Mouse (Mus musculus) cerebellum, adult 2 months (tissue): ENCODE results near the gene Prex1. TPM values are rescaled to one million over a fixed set of nuclear protein-coding genes. Genes with fewer than 3 reads are reported as not detected.

ENCODE experiments used
- DNase-seq, 2 experiments: peaks; one replicate each; pipeline ENCODE4 v3.0.0; 2021
- H3K27ac ChIP-seq: fragments of 200-500 bp; 2 replicates; pipeline ENCODE4 v1.5.1; 2012; ENCODE audit warnings: low read length, control low read depth, inconsistent platforms; ENCODE audit not compliant: insufficient read depth
- H3K27me3 ChIP-seq: fragments of 200-500 bp; 2 replicates; pipeline ENCODE4 v1.6.1; 2012; ENCODE audit warnings: inconsistent platforms, mild to moderate bottlenecking, low read length, moderate library complexity; ENCODE audit not compliant: control insufficient read depth, insufficient read depth
- H3K4me1 ChIP-seq: fragments of 200-500 bp; 2 replicates; pipeline ENCODE4 v1.6.1; 2011; ENCODE audit warnings: low read length; ENCODE audit not compliant: control insufficient read depth, insufficient read depth
- H3K4me3 ChIP-seq: fragments of 200-500 bp; replicated peaks from 2 replicates; pipeline ENCODE3; 2011; ENCODE audit warnings: mild to moderate bottlenecking, low read depth, low read length, control low read depth; ENCODE audit not compliant: insufficient read depth
- CTCF ChIP-seq: fragments of 200-500 bp; IDR thresholded peaks from 2 replicates; pipeline ENCODE4 v1.5.1; 2011; ENCODE audit warnings: low read depth, mild to moderate bottlenecking, control low read depth, low read length, moderate library complexity, borderline replicate concordance; ENCODE audit not compliant: insufficient read depth
- POLR2A ChIP-seq: fragments of 200-500 bp; IDR thresholded peaks from 2 replicates; pipeline ENCODE4 v1.6.1; 2011; ENCODE audit warnings: low read length, control low read depth, borderline replicate concordance; ENCODE audit not compliant: insufficient read depth
- WGBS: fragments of 180-500 bp; shearing (Covaris S2); methylation state at CpG from one replicate; pipeline ENCODE4 v1.1.7; 2018; 5-methylcytosine and 5-hydroxymethylcytosine counted together
- polyA plus RNA-seq: library from polyadenylated mRNA; depleted of rRNA; stranded (reverse); fragments of >200 nt; gene quantifications from 2 replicates; pipeline ENCODE4 v1.2.3, GENCODE M21; 2012

Gene Prex1
- polyA plus RNA-seq, 1 experiment = 70.1 TPM

DNA sequence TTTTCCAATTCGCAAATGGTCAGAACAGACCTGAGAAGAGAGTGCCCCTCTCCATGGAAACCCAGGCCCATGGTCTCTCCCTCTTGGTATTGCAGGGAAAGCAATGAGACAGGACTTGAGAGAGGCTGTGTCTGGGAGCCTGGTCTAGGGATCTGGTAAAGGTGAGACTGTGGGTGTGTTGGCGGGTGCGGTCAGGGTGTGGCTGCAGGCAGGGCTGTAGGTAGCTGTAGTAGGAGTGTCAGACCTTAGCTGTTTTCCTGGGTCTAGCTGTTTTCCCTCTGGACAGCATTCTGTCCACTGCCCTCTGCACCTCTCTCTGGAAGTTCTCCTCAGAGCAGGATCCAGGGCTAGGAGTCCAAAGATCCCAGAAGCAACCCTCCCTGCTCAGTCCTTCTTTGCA lies 141.3 kb downstream of the Prex1 start:
- 98% methylated on average over 3 of the region's 3 CpGs for WGBS
- Histone ChIP-seq H3K4me1 (no peaks in the 10 kb centered on the region), H3K27ac (no peak overlapping the region), H3K27me3 (no peaks in the 10 kb centered on the region), H3K4me3 (no peak overlapping the region)
- no peak for DNase-seq
- TF ChIP-seq CTCF (no peak), POLR2A (no peak)

- no peak for TF ChIP-seq POLR2A
- TF ChIP-seq CTCF = no peak
- H3K27me3 ChIP-seq = no peaks in the 10 kb centered on the region
- WGBS = 95% methylated on average over 9 of the region's 9 CpGs
- DNase-seq = no peak
- no peak overlapping the region for H3K4me3 ChIP-seq
- no peaks in the 10 kb centered on the region; the same call in 1 of the 2 replicates for H3K4me1 ChIP-seq
- no peak overlapping the region for H3K27ac ChIP-seq
These were observed 144.4 kb downstream of the Prex1 start for GRCm38 (mm10) chr2:166569182-166569581.

DNA sequence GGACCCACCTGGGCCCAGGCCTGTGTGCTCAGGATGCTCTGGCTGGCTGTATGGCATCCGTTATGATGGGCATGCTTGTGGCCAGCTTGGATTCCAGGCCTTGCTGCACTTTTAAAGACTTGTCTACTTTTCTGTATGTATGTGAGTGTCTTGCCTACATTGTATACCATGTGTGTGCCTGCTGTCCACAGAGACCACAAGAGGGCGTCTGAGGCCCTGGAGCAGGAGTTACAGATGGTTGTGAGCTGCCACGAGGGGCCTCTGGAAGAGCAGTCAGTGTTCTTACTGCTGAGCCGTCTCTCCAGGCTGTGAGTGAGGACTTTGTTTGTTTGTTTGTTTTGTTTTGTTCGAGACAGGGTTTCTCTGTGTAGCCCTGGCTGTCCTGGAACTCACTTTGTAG lies 148.1 kb downstream of the Prex1 start:
- Histone ChIP-seq H3K4me3 (no peak overlapping the region), H3K27ac (no peak overlapping the region), H3K4me1 (no peaks in the 10 kb centered on the region; the same call in 1 of the 2 replicates), H3K27me3 (no peaks in the 10 kb centered on the region)
- WGBS = 78% methylated on average over 5 of the region's 5 CpGs
- no peak for TF ChIP-seq CTCF
- no peak for TF ChIP-seq POLR2A
- DNase-seq = no peak

- WGBS = 7% methylated on average over 11 of the region's 11 CpGs
- TF ChIP-seq POLR2A = no peak
- peak; percentile 96 for TF ChIP-seq CTCF
- peak; percentile 20 to 48 for DNase-seq
- no peak overlapping the region for H3K4me3 ChIP-seq
- no peaks in the 10 kb centered on the region for H3K27me3 ChIP-seq
- H3K27ac ChIP-seq = no peak overlapping the region
- no peaks in the 10 kb centered on the region; the same call in 1 of the 2 replicates for H3K4me1 ChIP-seq
These were observed 149.2 kb downstream of the Prex1 start for GRCm38 (mm10) chr2:166564455-166564854.

- Histone ChIP-seq H3K4me3 (no peak overlapping the region), H3K4me1 (no peaks in the 10 kb centered on the region; the same call in 1 of the 2 replicates), H3K27ac (no peak overlapping the region), H3K27me3 (no peaks in the 10 kb centered on the region)
- 22% methylated on average over 6 of the region's 6 CpGs for WGBS
- DNase-seq = peak; percentile 58 to 72
- peak; percentile 79 for TF ChIP-seq CTCF
- TF ChIP-seq POLR2A = no peak
These were observed 149.7 kb downstream of the Prex1 start for GRCm38 (mm10) chr2:166563890-166564289.

DNA sequence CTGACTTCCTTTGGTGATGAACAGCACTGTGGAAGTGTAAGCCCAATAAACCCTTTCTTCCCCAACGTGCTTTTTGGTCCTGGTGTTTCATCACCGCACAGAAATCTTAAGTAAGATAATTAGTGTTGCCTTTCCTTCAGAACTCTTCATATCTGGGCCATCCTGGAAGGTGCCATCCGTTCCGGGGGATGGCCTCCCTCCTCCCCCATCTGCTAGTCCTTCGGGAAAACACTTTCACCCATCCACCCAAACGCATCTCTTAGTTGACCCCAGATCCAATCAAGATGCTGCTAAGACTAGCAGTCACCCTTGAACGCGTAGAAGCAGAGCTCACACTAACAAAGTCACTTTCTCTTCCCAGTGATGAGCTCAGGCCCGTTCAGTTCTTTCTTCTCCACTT lies 150.6 kb downstream of the Prex1 start:
- Histone ChIP-seq H3K27ac (no peak overlapping the region), H3K27me3 (no peaks in the 10 kb centered on the region), H3K4me1 (no peaks in the 10 kb centered on the region; the same call in 1 of the 2 replicates), H3K4me3 (no peak overlapping the region)
- peak in 1 of 2 experiments; percentile 17 for DNase-seq
- TF ChIP-seq CTCF (no peak), POLR2A (no peak)
- WGBS = 94% methylated on average over 9 of the region's 9 CpGs

DNA sequence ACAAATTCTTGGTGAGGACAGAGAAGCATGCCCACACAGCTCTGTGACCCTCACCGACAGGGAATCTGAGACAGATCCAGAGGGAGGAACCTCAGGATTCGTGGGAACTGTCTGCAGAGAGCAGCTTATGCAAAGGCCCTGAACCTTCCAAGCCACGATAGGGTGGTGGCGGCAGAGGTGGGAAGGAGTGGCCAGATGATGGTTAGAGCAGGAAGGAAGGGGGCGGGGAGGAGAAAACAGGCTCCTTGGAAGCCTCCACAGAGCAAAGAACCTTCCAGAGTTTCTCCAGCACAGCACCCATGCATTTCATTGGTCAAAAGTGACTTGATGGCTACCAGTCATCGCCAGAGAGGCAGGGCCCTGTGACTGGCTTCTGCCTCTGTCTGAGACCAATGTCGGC lies 151.9 kb downstream of the Prex1 start:
- no peak for DNase-seq
- no peaks in the 10 kb centered on the region; the same call in 1 of the 2 replicates for H3K4me1 ChIP-seq
- H3K27me3 ChIP-seq = no peaks in the 10 kb centered on the region
- 81% methylated on average over 7 of the region's 7 CpGs for WGBS
- TF ChIP-seq CTCF (no peak), POLR2A (no peak)
- no peak overlapping the region for H3K4me3 ChIP-seq
- H3K27ac ChIP-seq = no peak overlapping the region

DNA sequence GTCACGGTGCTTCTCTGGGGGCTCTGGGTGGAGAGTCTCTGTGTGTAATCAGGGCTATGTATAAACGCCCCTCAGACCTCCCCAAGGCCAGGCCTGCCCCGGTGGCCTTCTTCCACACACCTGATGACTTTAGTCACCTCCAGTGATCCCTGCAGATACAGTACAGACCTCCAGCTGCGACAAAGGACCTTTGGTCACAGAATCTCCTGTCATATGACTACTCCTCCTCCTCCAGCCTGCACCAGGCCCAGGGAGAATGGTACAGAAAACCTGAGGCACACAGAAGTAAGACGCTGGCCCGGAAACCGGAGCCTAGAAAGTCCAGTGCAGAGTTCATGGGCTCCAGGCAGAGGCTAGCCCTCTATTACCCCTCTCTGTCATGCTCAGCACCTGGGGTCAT lies 152.8 kb downstream of the Prex1 start:
- DNase-seq = no peak
- TF ChIP-seq CTCF (no peak), POLR2A (no peak)
- 93% methylated on average over 7 of the region's 7 CpGs for WGBS
- H3K27me3 ChIP-seq = no peaks in the 10 kb centered on the region
- no peak overlapping the region for H3K4me3 ChIP-seq
- no peaks in the 10 kb centered on the region; the same call in 1 of the 2 replicates for H3K4me1 ChIP-seq
- H3K27ac ChIP-seq = no peak overlapping the region
